Mouse (Mus musculus) adipose tissue, adult 10 weeks (tissue): ENCODE data around the gene Olfr142. TPM values are rescaled to one million over a fixed set of nuclear protein-coding genes. Genes with fewer than 3 reads are reported as not detected.

ENCODE experiments used
- polyA plus RNA-seq: library from polyadenylated mRNA; stranded (reverse); fragments of 350-450 nt; fragmentation: Illumina TruSeq; extraction: RNeasy Lipid Tissue Mini Kit (QIAGEN cat#74804); gene quantifications from one replicate; pipeline ENCODE4 v1.2.3, GENCODE M21; 2014; ENCODE audit warnings: low read depth, low replicate concordance

The Olfr142 gene
- polyA plus RNA-seq = not detected

DNA sequence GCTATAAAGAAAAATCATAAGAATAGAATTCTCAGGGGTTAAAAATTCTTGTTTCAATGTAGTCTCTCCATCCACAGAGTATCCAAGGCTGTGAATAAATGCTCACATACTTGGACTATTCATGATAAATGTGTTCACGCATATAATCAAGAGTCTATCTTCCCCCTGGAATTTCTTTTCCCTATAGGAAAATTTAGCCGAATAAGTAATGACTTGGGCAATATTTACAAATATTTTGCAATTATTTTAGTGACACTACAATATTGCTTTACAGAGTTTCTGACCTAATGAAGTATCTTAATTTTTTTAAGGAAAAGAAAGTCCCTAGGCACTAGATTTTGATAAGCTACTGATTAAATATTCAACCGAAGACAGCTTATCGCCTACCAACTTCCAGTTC is at the start of gene Olfr142:
Olfr142 (minus strand) TSS at position 101 of the 400 bp plus-strand sequence.

GRCm38 (mm10) chr2:90292741-90293140 is 35.3 kb upstream of the Olfr142 start, which contains the start of gene Olfr1272:
Olfr1272 (minus strand) TSS chr2:90292841.

GRCm38 (mm10) chr2:90270932-90271331 is 13.5 kb upstream of the Olfr142 start, which contains the start of gene Olfr1271:
Olfr1271 (minus strand) TSS chr2:90271032.

DNA sequence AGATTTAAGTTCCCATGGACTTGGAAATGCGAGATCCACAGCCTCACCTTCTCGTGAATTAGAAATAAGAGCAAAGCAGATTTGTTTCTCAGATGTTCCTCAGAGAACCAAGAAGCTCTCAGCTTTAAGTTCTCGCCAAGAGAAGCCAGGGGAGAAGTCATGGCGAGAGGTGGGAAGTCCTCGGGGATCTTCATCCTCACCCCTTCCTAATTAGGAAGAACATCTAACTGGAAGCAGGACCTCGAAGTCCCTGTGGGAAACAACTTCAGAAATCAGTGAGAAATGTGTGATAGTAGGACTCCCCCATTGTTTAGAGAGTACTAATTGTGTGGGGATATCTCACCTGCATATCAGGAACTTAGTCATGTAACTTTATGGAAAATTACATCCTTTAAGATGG is 33.0 kb downstream of the Olfr142 start, which contains the start of gene Olfr1506:
Olfr1506 (minus strand) TSS at position 101 of the 400 bp plus-strand sequence.

Other genes with a start within 250 kb of the Olfr142 start
- not detected for gene Olfr1263, start 245.5 kb downstream of the Olfr142 start, polyA plus RNA-seq
- not detected for gene Olfr1264, start 232.0 kb downstream of the Olfr142 start, polyA plus RNA-seq
- gene Olfr1265, start 222.3 kb downstream of the Olfr142 start, polyA plus RNA-seq = not detected
- not detected for gene Olfr140, start 194.0 kb downstream of the Olfr142 start, polyA plus RNA-seq
- gene Olfr1269, start 136.2 kb downstream of the Olfr142 start, polyA plus RNA-seq = not detected
- gene Olfr32, start 115.3 kb downstream of the Olfr142 start, polyA plus RNA-seq = not detected
- not detected for gene Olfr1270, start 104.5 kb downstream of the Olfr142 start, polyA plus RNA-seq
- gene Olfr1506, start 33.1 kb downstream of the Olfr142 start, polyA plus RNA-seq = not detected
- gene Olfr1271, start 13.4 kb upstream of the Olfr142 start, polyA plus RNA-seq = not detected
- not detected for gene Olfr1272, start 35.2 kb upstream of the Olfr142 start, polyA plus RNA-seq
- gene Gm13769, start 64.6 kb upstream of the Olfr142 start, polyA plus RNA-seq = not detected
- gene Olfr1274-ps, start 141.1 kb upstream of the Olfr142 start, polyA plus RNA-seq = not detected